Mouse (Mus musculus): ENCODE results near the gene Folr1.

Folr1 gene

GRCm38 (mm10) chr7:101832372-101832771, 38.2 kb downstream of the Folr1 start:
- no peak for DNase-seq

DNA sequence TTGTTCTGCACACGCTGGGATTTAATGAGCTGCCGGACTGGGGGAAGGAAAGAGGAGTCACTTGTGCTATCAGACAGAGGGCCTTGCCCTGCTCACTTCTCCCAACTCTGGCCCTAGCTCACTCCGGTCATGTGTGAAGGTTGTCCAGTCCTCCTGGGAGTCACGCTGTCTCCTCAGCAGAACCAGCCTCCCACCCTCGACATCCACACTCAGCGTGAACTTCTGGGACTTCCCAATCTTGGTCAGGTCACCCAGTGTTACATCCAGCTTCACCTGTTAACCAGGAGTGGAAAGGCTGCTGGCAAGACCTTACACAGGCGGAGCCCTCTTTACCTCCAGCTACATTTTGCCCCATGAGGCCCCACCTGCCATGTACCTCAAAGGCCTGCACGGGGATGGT, 39.2 kb downstream of the Folr1 start:
- DNase-seq, result no peak

DNA sequence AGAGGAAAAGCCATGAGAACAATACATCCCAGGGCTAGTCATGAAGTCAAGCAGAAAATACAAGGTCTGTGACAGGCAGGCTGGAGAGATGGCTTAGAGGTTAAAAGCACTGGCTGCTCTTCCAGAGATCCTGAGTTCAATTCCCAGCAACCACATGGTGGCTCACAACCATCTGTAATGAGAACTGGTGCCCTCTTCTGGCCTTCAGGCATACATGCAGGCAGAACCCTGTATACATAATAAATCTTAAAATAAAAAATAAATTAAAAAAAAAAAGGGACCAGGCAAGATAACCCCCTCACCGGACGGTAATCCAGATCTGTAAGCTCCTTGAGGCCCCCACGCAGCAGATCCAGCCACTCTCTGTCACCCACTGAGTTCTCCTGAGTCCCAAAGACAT, 40.2 kb downstream of the Folr1 start:
- DNase-seq, result no peak

- no peak for DNase-seq
These were observed 46.6 kb downstream of the Folr1 start for GRCm38 (mm10) chr7:101823758-101824630.

GRCm38 (mm10) chr7:101822836-101823757, 47.5 kb downstream of the Folr1 start:
- DNase-seq, result no peak

DNA sequence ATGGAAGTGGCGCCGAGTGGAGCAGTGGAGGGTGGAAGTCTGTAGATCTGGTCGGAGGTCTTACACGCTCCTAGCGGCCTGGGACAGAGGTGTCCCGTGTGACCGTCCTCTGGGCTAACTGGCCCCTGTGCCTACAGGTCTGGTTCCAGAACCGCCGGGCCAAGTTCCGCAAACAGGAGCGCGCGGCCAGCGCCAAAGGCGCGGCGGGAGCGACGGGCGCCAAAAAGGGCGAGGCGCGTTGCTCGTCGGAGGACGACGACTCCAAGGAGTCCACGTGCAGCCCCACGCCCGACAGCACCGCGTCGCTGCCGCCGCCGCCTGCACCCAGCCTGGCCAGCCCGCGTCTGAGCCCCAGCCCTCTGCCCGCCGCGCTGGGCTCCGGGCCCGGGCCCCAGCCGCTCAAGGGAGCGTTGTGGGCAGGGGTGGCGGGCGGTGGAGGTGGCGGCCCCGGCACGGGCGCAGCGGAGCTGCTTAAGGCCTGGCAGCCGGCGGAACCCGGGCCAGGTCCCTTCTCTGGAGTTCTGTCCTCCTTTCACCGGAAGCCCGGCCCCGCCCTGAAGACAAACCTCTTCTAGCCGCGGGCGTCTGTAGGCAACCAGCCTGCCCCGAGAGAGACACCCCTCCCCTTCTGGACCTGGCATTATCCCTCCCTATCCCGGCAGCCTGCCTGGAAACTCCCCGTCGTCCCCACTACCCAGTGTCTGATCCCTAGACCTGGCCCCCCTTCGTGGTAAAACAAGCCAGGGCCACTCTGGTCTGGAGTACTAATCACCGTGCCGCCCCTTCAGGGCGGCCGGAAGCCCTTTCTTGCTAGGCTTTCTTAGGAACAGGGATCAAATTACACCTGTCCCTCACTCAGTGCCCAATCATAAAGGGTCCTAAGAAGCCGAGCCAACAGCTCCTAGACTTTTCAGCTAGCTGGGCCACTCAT, 48.8 kb downstream of the Folr1 start:
- DNase-seq, result no peak

GRCm38 (mm10) chr7:101820295-101821030, 50.1 kb downstream of the Folr1 start:
- DNase-seq, result no peak

- no peak for DNase-seq
These were observed 52.7 kb downstream of the Folr1 start, which contains the start of gene Phox2a for GRCm38 (mm10) chr7:101817861-101818401. TSS of gene Phox2a (plus strand) at chr7:101818313.

All from cerebellum, adult 11-12 months (tissue).